Mouse (Mus musculus): ENCODE measurements around the gene Galnt6.
A peak's percentile ranks its signal among the peaks of the same experiment; 100 is the strongest.

DNA sequence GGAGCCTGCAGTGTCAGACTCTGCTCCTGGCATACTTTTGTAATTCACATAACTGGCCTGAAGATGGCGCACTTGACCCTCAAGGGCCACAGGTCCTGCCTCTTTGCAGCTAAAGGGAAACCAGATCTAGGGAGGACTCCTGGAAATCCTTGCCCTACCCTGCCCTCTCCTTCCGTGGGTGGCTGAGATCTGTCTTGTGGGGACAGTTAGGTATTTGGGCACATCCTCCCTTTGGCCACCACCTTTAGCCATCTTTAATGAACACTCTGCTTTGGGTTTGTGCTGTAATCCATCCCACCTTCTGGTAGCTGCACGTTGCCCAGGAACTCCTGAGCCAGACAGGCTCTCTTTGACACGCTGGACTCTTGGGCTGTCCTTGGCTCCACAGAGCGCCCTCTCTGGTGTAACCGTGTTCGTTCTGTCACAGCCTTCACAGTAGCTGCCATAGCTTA lies 28.4 kb upstream of the Galnt6 start:
- peak; percentile 89 for TF ChIP-seq CTCF (IDR thresholded peaks at IDR 0.05)
- no peak for TF ChIP-seq EP300 (IDR thresholded peaks at IDR 0.05)
